Mouse (Mus musculus): ENCODE measurements around the gene Zpbp.
A peak's percentile ranks its signal among the peaks of the same experiment; 100 is the strongest.

Zpbp gene

GRCm38 (mm10) chr11:11461635-11462560, at the start of gene Zpbp, which contains the start of gene Spata48:
TSS of gene Zpbp (minus strand) at chr11:11462408.
TSS of gene Spata48 (plus strand) at chr11:11462094.
- peak; percentile 98 for DNase-seq

DNA sequence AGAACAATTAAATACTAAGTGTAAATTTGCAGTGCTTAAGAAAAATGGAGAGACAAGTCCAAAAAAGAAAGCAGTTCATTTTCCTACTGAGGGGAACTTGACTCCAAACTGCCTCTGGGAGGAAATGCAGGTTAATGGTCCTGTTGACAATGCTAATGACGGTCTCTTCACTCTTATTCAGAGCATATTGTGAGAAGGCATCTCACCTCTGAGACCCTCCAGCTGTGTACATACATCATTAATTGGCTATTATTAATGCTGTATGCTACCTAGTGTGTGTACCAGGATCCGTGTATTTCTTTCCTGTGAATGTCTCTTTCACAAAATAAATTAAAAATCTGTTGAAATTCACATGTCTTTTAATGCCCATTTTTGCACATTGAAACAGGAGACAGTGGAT, 47.2 kb upstream of the Zpbp start:
- DNase-seq: no peak

- no peak for DNase-seq
Measured at GRCm38 (mm10) chr11:11506187-11506586, 44.0 kb upstream of the Zpbp start.

GRCm38 (mm10) chr11:11499944-11500343, 37.7 kb upstream of the Zpbp start:
- no peak for DNase-seq

DNA sequence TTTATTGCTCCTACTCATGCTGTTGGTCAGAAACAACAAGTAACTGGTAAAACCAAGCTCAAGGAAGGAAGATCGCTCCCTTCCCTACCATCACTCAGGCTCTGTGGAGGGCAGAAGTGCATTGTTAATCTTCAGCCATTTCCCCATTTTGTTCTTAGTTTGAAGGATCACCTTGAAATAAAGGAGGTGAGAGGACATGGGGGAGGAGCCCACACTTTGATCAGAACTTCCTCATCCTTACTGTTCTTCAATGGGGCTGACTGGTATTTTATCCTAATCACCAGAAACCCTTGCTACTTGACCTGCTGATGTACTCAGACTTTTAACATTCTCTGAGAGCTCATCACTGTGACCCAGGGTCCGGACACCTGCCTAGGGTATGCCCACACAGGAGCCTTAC, 33.5 kb upstream of the Zpbp start:
- DNase-seq: no peak

DNA sequence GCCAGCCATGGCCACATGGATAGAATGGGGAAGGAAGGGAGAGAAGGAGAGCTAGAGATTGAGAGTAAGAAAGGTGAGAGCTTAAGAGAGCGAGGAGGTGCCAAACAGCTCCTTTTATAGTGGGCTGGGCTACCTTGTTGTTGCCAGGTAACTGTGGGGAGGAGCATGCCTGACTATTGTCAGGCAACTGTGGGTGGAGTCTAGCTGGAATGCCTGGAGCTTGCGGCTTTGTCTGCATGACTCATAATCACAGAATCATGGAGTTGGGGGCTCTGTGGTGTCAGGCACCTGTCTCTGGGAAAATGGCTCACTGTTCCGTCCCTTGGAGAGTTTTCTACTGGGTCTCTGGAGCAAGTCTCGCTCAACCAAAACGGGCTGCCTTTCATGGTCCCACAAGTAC, 29.8 kb upstream of the Zpbp start:
- DNase-seq: no peak

DNA sequence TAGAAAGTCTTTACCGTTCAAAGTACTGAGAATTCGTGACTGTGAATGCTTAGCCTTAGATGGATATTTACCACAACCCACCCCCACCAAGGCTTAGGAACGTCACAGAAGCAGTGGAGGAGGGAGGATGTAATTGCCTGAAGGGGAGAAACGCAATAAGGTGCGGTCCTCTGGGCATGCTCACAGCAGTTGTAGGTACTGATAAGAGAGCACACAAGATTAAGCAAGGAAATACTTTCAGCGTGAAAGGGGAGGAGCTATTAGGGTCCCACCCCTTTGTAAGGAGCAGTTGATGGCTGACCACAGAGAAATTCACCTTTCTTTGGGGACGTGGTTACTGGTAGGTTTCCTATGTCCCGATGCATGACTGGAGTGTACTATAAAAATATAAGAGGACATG, 22.2 kb upstream of the Zpbp start:
- no peak for DNase-seq

DNA sequence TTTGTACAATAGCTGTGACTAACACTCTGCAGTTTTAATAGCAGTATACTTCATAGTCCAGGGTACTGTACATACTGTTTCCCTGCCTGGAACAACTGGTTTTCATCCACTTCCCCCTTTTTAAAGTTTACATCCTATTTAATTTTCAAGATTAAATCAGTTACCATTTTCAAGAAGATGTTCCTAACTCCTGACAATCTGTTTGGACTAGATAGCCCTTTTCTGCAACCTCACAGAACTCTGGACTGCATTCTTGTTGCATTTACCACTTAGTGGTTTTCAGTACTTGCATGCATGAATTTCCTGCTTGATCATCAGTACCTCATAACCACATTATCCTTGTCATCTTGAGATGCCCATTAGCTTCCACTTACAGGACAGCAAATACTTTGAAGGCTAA, 6.7 kb upstream of the Zpbp start:
- no peak for DNase-seq

- DNase-seq: no peak
Measured at GRCm38 (mm10) chr11:11462561-11462890, 318 bp upstream of the Zpbp start.

- DNase-seq: no peak
Measured at GRCm38 (mm10) chr11:11455037-11455436, 7.2 kb downstream of the Zpbp start.

DNA sequence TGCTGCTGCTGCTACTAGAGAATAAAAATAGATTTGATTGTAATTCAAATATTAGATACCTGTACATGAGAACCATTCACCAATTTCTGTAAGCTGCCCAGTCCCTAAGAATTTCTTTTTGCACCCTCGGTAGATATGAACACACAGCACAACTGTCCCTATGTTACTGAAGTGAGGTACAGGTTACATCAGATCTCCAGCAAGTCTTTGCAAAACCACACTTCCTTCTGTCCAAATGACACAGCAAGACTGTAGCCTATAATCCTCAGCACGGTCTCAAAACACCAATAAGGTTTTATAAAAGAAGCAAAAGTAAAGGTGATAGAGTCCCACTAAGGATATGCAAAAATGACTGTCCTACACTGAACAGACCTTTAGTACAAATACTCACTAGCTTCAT, 44.9 kb downstream of the Zpbp start:
- no peak for DNase-seq

DNA sequence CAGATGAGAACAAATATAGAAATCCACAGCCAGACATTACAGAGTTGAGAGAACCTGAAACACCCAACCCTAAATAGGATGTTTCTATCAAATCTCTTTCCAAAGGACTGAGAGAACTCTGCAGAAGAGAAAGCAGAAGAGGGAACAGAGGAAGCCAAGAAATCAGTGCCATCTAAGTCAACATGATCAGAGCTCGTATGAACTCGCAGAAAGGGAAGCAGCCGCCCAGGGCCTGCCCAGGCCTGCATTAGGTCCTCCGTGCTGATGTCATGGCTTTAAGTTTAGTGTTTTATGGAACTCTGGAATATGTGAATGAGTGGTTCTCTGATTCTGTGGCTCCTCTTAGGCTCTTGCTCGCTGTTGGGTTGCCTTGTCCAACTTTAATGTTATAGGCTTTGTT, 48.0 kb downstream of the Zpbp start:
- DNase-seq: no peak

DNA sequence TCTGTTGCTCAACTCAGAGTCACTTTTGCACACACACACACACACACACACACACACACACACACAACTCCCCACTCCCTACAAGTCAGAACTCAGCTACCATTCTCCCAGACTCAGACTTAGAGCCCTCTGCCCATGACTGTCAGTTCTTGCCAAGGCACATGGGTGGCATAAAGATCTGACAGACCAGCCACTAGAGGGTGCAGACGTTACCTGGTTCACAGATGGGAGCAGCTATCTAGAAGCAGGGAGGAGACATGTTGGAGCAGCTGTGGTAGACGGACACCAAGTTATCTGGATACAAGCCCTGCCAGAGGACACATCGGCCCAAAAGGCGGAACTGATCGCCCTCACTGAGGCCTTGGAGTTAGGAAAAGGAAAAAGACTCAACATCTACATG, 67.5 kb downstream of the Zpbp start:
- no peak for DNase-seq

DNA sequence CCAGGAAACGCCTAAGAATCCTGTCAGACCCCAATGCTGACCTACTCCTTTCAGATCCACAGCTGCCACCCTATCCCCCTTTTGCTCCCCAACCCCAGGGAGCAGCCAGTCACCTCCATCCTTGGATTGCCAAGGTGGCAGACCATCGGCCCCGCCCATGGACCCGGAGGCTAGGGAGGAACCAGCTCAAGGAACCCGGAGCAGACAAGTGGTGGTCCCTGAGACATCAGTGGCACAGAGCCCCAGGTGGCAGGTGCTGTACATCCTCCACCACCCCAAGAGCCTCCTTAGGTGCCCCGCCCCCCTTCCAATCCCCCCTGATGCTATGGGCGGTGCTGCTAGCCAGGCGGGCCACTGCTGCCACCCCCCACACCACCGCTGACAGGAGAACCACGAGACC, 69.0 kb downstream of the Zpbp start:
- DNase-seq: no peak

DNA sequence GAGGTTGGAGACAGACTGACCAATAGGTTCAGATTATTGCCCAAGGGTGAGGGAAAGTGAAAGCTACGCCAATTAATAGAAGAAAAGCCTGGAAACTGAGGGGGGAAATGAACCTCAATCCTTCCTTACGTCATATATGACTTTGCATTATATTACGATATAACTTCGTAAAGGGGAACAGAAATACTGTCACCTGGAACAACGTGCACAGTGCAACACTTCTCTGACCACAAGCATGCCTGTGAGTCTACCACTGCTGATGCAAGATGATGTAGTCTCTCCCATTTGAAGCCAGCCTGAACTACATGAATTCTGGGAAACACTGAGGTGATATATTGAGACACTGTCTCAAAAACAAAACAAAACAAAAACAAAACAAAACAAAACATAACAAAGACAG, 90.9 kb downstream of the Zpbp start:
- DNase-seq: no peak

- no peak for DNase-seq
Measured at GRCm38 (mm10) chr11:11283512-11283911, 178.7 kb downstream of the Zpbp start.

DNA sequence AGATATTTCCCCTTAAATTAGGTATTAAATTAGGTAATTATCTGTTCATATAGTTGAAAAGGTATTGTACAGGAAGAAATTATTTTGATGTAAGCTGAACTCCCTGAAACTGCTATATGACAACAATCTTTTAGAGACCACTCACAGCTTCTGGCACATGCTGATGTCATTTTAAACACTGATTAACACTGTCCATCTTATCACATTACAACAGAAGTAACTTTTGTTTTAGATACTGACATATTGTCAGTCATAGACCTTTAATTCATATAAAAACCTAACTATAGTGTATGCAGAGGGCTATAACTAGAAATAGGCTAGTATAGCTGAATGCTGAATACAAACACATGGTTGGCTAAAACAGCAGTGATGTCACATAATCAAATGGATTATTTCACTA, 182.1 kb downstream of the Zpbp start:
- no peak for DNase-seq

DNA sequence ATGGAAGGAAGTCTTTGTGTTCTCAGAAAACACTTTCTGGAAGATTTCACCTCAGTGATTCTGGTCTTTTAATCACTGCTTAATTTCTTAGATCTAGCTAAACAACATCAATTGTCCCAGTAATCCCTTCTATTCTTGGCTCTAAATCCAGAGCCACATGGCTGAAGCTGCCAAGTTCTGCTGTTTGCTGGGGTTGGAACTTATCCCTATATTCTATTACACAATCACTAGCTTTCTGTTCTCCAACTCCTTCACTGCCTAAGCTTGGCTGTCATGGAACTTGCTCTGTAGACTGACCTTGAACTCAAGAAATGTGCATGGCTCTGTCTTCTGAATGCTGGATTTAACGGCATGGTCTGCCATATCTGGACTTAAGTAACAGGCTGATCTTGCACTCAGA, 204.9 kb downstream of the Zpbp start:
- DNase-seq: peak; percentile 86

GRCm38 (mm10) chr11:11242694-11243377, 219.4 kb downstream of the Zpbp start:
- DNase-seq: no peak

- no peak for DNase-seq
Measured at GRCm38 (mm10) chr11:11239346-11239745, 222.9 kb downstream of the Zpbp start.

Measured in heart, adult 11 months (tissue).